Mouse (Mus musculus) cerebellum, adult 18-20 months (tissue): ENCODE measurements around the gene Nxpe5.
"Not testable (repeated sequence)": the region's sequence is repeated elsewhere in the genome, so short reads cannot be mapped to it uniquely, and the experiment has no call there.

Source experiments
- DNase-seq, 2 experiments: peaks; one replicate each; pipeline ENCODE4 v3.0.0; 2021

Nxpe5 gene

GRCm38 (mm10) chr5:138225700-138226099 lies at the start of gene Nxpe5:
Gene Nxpe5, plus strand, starts transcription at chr5:138225898.
- DNase-seq: no peak

DNA sequence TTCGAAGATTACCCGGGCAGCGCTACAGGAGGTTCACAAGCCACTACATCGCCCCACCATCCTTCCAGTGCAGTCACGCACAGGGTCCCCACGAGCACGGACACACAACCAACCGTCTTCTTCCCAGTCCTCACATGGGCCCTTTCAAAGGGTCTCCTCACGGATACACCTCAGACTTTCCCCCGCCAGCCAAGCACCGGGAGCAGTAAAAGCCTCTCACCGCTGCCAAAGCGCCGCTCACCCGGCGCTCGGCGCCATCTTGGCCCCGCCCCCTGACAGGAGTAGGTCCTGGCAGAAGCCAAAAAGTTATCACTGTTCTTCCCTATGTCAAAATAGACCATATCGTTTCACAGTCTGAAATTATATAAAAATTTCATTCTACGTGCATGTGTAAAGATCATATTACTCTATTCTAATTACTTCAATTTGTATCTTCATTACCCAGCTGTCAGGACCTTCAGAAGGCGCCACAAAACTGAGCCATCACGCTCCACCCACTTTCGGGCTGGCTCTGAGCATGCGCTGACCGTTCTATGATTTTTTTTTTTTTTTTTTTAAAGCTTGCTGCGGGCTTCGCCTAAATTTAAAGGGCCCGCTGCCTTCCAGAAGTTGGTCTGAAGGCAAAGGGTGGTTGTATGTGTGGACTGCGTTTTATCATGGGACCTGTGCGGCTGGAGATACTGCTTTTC lies 38.6 kb upstream of the Nxpe5 start, which contains the start of the genes Taf6 and Cnpy4:
Gene Taf6, minus strand, starts transcription at position 502 of the 689 bp plus-strand sequence.
Gene Cnpy4, plus strand, starts transcription at position 536 of the 689 bp plus-strand sequence.
- peak; percentile 82 to 86 for DNase-seq

DNA sequence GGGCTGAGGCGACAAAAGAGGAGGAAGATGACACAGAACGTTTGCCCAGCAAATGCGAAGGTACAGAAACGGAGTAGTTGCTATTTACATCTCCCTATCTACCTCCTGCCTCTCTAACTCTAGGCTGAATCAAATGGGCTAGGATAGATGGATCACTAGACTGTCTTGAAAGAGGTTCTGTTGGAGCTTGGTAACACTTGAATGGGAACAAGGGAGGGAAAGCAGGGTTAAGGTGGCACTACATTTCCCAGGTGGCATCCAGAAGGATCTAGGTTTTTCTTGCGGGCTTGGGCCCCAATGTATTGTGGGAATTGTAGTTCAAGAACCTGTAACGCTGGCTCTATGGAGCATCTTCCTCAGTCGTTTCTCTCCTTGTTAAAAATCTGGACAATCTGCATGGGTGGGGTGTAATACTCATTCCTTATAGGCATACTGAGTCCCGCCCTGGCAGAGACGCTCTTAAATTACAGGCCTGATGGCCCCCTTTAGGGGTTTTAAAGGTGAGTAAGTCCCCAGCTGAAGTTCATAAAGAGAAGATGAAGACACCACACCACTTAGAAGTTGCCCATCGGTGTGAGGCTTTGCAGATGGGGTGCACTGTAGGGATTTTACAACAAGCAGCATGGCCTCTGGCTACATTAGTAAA lies 37.9 kb upstream of the Nxpe5 start:
- peak; percentile 78 to 85 for DNase-seq

- peak; percentile 86 for DNase-seq
Observed at GRCm38 (mm10) chr5:138193771-138194727, 31.6 kb upstream of the Nxpe5 start, which contains the start of gene Mblac1. Gene Mblac1, plus strand, starts transcription at chr5:138194314.

DNA sequence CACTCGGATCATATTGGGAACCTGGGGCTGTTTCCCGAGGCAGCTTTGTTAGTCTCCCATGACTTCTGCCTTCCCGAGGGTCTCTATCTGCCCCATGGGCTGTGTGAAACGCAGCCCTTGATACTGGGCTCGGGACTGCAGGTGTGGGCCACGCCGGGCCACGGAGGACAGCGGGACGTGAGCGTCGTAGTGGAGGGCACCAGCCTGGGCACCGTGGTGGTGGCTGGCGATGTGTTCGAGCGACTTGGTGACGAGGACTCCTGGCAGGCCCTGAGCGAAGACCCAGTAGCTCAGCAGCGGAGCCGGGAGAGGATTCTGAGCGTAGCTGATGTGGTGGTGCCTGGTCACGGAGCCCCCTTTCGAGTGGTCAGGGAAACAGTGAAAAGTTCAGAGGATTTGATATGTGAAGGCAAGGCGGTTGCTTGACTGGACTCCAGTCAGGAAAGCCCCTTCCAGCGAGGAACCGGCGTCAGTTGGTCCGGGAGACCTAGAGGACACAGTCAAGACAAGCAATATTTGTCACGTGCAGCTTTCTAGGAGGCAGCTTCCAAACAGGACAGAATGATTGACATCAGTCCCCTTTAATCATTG lies 30.8 kb upstream of the Nxpe5 start:
- DNase-seq: peak; percentile 43 to 58

DNA sequence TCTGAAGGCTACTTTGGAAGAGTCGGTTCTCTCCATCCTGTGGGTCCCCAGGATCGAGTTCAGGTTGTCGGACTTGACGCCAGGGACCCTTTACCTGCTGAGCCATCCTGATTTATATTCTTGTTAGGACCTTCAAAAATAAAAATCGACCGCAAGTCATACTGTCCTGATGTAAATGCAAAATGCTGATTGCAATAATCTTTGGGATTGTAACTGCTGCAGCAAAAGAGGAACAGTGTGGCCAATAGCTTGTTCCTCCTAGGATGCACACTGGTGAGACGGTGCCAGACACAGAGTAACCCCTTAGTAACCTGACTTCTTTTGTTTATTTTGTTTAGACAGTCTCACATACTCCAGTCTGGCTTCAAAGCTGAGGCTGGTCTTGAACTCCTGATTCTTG lies 30.2 kb upstream of the Nxpe5 start:
- DNase-seq: no peak

GRCm38 (mm10) chr5:138199576-138199975 lies 26.1 kb upstream of the Nxpe5 start:
- DNase-seq: no peak

- no peak for DNase-seq
Observed at GRCm38 (mm10) chr5:138202086-138202485, 23.6 kb upstream of the Nxpe5 start.

DNA sequence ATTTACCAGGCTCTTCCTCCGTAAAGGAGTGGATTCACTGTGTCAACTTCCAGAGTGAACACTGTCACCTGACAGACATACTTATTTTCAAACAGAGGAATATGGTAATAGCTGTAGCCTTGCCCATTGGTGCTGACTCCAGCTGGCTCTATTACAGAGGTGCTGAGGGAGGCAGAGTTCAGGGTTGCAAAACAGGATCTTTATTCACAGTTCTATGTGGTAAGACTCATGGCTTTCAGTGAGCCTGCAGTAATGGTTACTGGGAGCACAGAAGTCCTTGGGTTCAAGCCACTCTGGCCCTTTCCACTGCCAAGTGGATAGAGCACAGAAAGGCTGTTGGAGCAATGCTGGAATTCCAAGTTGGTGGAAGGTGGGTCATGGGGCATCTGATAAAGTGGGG lies 18.4 kb upstream of the Nxpe5 start:
- DNase-seq: no peak

- DNase-seq: no peak
Observed at GRCm38 (mm10) chr5:138207873-138208272, 17.8 kb upstream of the Nxpe5 start.

DNA sequence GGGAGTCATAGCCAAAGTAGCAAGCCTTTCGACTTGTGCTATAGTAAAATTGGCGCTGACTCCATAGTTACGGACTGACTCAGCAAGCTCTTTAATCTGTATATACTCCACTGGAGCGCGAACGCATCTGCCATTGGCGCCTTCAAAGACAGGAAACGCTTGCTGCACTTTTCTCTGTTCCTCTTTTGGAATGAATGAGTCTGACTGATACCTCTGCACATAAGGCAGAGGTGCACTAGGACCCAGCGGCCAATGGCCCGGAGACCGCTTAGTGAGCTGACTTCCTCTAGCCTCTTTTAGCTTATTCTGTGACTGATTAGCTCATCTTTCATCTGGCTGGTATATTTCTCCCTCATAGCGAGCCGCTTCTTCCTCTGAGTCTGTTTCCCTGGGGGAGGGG lies 9.1 kb upstream of the Nxpe5 start:
- DNase-seq: not testable (repeated sequence)

DNA sequence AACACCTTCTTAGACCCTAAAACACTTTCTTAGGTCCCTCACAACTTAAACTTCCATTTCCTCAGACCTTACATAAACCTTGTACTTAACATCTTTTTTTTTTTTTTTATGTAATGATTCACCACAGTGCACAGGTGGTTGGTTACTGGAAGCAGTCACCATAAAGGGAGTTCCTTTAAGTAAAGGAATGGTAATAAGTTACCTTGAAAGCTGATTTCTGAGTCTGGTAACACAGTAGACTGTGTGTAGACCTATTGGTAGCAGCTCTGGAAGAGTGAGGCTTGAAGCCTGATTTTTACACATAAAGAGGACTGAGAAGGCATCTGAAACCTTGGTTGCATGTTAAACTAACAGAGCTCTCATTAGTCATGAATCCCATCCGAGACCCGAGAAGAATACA lies 5.8 kb upstream of the Nxpe5 start:
- DNase-seq: no peak

DNA sequence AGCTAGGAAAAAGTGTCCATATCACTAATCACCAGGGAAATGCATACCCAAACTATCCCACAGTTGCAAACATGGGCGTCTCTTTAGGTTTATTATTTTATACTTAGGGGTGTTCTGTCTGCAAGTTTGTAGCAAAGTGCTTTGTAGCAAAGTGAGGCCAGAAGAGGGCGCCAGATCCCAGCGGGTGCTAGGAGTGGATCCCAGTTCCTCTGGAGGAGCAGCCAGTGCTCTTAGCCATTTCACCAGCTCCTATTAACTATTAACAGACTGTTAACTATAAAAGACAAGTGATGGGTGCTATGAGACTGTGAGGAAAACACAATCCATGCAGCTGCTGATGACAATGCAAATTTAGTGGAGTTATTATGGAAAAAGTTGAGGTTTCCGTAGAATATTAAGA lies 3.6 kb upstream of the Nxpe5 start:
- DNase-seq: peak; percentile 76 to 78

- DNase-seq: no peak
Observed at GRCm38 (mm10) chr5:138223287-138223686, 2.4 kb upstream of the Nxpe5 start.

- DNase-seq: no peak
Observed at GRCm38 (mm10) chr5:138226491-138226890, 793 bp downstream of the Nxpe5 start.

DNA sequence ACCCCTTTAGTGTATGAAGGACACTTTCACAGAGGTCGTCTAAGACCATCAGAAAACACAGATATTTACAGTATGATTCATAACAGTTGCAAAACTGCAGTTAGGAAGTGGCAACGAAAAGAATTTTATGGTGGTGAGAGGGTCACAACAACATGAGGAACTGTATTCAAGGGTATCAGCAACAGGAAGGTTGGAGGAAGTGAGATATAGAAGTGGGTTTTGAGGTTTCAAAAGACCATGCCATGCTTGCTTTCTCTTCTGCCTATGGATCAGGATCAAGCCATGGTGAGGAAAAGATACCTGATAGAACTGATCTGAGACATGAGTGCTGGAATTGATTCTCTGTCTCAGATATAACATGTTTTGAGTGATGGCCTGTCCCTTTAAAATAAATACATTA lies 1.7 kb downstream of the Nxpe5 start:
- no peak for DNase-seq

GRCm38 (mm10) chr5:138228026-138228425 lies 2.3 kb downstream of the Nxpe5 start:
- DNase-seq: peak; percentile 11 to 12

DNA sequence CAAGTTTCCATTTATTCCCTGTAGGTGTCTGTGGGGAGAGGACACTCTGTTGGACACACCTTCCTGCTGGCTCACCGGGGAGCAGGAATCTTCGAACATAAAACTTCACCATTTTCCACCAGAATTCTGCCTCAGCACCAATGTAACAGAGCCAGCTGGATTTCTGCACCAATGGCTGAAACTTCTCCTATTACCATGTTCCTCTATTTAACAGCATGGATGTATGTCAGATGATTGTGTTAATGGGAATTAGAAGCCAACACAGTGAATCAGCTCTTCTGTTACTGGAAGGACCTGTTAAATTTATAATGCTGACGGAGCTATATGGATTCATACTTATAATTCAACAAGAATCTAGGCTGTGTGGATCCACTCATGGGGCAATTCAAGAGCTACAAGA lies 3.8 kb downstream of the Nxpe5 start:
- DNase-seq: no peak

GRCm38 (mm10) chr5:138233778-138234177 lies 8.1 kb downstream of the Nxpe5 start:
- no peak for DNase-seq

DNA sequence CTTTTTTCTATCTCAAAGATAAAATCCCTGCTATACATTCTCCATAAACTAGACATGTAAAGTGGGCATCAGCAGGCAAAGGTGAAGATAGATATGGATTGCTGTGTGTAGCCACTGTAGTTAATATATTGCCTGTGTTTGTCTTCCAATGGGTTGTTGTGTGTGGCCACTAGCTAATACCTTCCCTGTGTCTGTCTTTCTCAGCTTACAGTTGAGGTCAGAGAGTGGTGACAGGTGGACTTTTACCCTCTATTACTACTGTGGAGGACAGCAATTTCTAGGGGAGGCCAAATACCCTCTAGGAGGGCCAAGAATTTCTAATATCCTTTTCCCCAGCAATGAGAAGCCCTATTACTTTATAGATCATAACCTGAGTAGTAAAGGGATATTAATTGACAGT lies 8.5 kb downstream of the Nxpe5 start:
- DNase-seq: no peak

DNA sequence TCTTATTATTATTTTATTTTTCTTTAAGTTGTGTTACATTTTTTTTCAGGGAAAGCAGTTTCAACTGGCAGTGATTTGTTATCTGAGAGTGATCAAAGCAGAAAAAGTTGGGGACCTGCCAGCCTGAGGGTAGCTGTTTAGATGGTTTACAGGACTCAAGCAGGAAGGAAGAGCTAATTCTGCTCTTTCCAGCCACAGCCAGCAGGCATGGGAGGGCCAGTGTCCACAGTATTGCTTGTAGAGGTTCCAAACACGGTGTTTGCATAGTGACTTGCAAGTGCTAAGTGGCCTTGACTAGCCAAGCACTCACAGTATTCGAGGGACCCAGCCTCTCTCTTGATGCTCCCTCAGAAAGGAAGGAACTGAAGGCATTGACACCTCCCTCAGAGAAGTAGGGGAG lies 15.8 kb downstream of the Nxpe5 start:
- no peak for DNase-seq

DNA sequence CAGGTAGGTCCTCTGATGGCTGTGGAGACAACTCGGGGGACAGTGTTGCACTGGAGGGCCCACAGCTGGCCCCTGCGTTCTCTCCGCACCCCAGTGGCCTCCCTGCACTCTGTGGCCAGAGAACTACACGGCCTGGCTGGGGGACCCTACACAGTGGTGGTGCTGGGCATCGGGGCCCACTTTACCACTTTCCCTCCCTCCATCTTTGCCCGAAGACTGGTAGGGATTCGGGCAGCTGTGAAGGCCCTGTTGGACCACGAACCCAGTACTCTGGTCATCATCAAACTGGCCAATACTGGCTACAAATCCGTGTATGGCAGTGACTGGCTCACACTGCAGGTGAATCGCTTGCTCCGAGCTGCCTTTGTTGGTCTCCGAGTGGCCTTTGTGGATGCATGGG lies 25.4 kb downstream of the Nxpe5 start:
- no peak for DNase-seq

- DNase-seq: no peak
Observed at GRCm38 (mm10) chr5:138253061-138253460, 27.4 kb downstream of the Nxpe5 start.
